13 mouse cellular contexts compared by ENCODE assay signal in genomic region chr11:52348156-52348555, GRCm38 (mm10).
"Had no signal": no experiment of that assay in that cellular context is flagged by ENCODE, and none has a peak within 500 bp of the region (broad histone marks: within the 10 kb centered on the region; RNA-seq: fewer than 3 reads in every experiment).

No protein-coding gene starts in this region.

- H3K27ac ChIP-seq: lung, embryonic 15.5 days; macrophage; midbrain, embryonic 13.5 days; midbrain, embryonic 15.5 days; neural tube, embryonic 12.5 days; stomach, embryonic 15.5 days; stomach, postnatal 0 days had no signal

- H3K4me2 ChIP-seq: lung, embryonic 15.5 days; midbrain, embryonic 11.5 days; midbrain, embryonic 13.5 days; midbrain, embryonic 15.5 days; neural tube, embryonic 12.5 days; stomach, embryonic 15.5 days had no signal

- H3K27me3 ChIP-seq: lung, embryonic 15.5 days; midbrain, embryonic 13.5 days; midbrain, embryonic 15.5 days; neural tube, embryonic 12.5 days; stomach, embryonic 15.5 days had no signal

- H3K9ac ChIP-seq: lung, embryonic 15.5 days; midbrain, embryonic 13.5 days; midbrain, embryonic 15.5 days; neural tube, embryonic 12.5 days; stomach, embryonic 15.5 days had no signal

- ATAC-seq: lung, postnatal 0 days; midbrain, embryonic 13.5 days; midbrain, embryonic 15.5 days had no signal

- H3K4me3 ChIP-seq: lung, embryonic 15.5 days; megakaryocyte, embryonic 14.5 days; midbrain, embryonic 13.5 days; midbrain, embryonic 15.5 days; neural tube, embryonic 12.5 days; stomach, embryonic 15.5 days had no signal

- H3K36me3 ChIP-seq: lung, embryonic 15.5 days; midbrain, embryonic 13.5 days; midbrain, embryonic 15.5 days; neural tube, embryonic 12.5 days; stomach, embryonic 15.5 days had no signal

- H3K4me1 ChIP-seq: neural tube, embryonic 12.5 days had no signal

- H3K9me3 ChIP-seq: lung, embryonic 15.5 days; midbrain, embryonic 13.5 days; midbrain, embryonic 15.5 days; neural tube, embryonic 12.5 days; stomach, embryonic 15.5 days had no signal

- DNase-seq: lung, adult 2 months; lung, postnatal 36 days; right cerebral cortex, postnatal 14 days had no signal
